Mouse (Mus musculus) bone marrow, adult 2 months (tissue): Measurements from ENCODE around the gene Tpcn1.

ENCODE experiments used
- CTCF ChIP-seq: fragments of 200-500 bp; IDR thresholded peaks from 2 replicates; pipeline ENCODE4 v1.5.1; 2011; ENCODE audit warnings: low read length, control low read depth; ENCODE audit not compliant: control insufficient read depth, insufficient read depth
- POLR2A ChIP-seq: fragments of 200-500 bp; IDR thresholded peaks from 2 replicates; pipeline ENCODE4 v1.6.1; 2011; ENCODE audit warnings: low read depth, mild to moderate bottlenecking, control low read depth, low read length, borderline replicate concordance; ENCODE audit not compliant: control insufficient read depth

GRCm38 (mm10) chr5:120618778-120619177 lies 30.3 kb upstream of the Tpcn1 start:
- no peak for TF ChIP-seq CTCF
- TF ChIP-seq POLR2A = no peak
